Mouse (Mus musculus) erythroblast, embryonic 14.5 days (primary cell): ENCODE measurements around the gene Capn1.

Experiments used
- GATA1 ChIP-seq: IDR thresholded peaks from 2 replicates; pipeline ENCODE4 v1.6.1; 2012; ENCODE audit warnings: low read length, inconsistent platforms, mixed read lengths
- TAL1 ChIP-seq: IDR thresholded peaks from 3 replicates; pipeline ENCODE4 v1.6.1; 2012; ENCODE audit warnings: low read length, inconsistent platforms, mixed read lengths

DNA sequence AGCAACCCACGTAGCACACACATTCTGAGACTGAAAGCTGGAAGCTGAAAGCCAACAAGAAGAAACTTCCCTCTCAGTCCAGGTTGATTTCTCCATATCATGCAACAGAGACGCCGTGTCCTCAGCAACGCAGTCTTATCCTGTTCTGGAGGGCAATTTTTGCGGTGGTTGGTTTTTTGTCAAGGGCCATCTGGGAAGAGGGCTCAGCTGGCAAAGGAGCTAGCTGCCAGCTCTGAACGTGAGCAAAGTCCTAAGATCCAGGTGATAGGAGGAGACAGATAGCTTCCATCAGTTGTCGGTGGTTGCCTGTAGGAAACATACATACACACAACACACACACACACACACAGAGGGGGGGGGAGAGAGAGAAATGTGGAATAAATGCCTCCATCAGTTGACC, 22.6 kb upstream of the Capn1 start:
- TF ChIP-seq GATA1 (no peak), TAL1 (no peak)
